Mouse (Mus musculus) urinary bladder, postnatal 4 days (tissue): ENCODE data around the gene Khk.
A peak's percentile ranks its signal among the peaks of the same experiment; 100 is the strongest.

ENCODE experiments used
- DNase-seq, 2 experiments: peaks; one replicate each; pipeline ENCODE4 v3.0.0; 2021 to 2022; ENCODE audit warnings: low spot score in 2 of 2

Khk gene

DNA sequence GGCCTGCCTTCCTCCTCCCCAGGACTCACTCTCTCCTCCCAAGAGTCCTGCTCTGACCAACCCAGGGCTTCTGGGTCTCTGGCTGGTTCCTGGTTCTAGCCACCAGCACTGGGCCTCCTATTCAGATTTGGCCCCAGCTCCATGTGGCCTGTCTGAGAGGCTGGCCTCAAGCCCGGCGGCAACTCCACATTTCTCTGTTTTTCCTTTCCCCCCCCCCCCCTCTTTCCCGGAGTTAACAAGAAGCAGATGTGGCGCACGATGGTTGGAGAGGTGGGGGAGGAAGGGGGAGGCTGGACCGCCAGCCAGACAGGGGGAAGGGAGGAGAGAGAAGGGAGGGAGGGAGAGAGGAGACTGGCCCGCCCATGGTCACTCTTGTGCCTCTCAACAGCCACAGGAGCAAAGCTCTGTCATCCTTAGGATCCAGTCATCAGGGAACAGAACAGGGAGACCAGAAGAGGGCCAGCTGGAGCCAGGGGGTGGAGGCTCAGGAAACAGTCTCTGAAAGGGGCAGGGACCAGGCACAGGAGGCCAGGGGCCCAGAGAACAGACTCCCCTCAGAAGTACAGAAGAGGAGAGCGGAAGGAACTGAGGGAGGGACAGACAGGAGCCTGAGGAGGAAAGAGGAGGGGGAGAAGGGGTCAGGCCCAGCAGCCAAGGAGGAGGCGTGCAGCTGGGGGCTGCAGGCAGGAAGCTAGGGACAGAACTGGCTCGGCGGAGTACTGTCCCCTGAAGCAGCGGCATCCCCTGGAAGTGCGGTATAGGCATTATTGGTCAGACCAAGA is 8.0 kb upstream of the Khk start, which contains the start of gene Emilin1:
Emilin1 (plus strand) TSS at position 343 of the 782 bp plus-strand sequence.
- peak; percentile 74 to 77 for DNase-seq

DNA sequence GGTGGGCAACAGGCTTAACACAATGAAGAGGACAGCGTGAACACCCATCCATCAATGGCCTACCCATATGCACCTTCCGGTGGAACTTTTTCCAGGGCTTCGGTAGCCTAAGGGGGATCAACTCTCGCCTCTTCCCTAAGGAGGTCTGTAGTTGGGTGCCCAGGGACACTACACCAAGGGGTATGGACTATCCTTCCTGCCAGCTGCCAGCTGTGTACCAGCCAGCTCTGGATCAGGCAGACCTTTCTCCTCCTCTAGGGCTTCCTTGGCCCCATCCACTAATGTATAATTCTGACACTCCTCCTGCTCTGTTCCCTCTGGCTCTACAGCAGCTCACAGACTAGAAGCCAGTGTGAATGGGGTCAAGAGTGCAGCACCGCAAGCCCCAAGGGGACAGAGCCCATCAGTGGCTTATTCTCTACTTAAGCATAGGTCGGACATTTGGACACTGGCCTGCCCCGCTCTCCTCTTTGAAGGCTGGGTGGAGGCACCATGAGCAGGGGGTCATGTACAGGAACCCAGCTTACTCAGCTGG is 7.1 kb upstream of the Khk start:
- no peak for DNase-seq

DNA sequence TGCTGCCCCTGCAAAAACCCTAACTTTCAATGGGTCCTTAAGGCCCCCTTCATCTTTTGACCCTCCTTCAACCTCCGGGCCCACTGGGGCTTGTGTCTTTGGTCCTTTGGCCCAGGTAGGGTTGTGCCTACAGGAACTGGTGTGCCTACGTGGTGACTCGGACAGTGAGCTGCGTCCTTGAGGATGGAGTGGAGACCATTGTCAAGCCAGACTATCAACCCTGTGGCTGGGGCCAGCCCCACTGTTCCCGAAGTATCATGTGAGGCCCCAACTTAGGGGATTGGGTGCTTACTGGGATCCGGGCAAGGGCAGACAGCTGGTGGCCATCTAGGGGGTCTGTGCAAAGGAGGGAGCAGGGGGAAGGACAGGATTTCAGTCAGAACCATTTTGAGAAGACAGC is 6.4 kb upstream of the Khk start:
- no peak for DNase-seq

DNA sequence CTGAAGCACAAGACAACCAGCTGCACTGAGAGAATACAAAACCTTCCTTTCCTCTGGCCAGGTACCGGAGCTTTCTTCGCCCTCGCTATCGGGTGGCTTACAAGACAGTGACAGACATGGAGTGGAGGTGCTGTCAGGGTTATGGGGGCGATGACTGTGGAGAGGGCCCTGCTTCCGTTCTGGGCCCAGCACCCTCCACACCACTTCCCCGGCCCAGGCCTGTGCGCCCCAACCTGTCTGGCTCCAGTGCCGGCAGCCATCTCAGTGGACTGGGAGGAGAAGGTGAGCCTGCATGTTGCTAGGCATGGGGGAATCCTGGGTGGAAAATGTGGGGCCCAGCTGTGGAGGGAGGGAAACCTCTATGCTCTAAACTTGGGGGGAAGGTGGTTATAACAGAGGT is 5.8 kb upstream of the Khk start:
- no peak for DNase-seq

DNA sequence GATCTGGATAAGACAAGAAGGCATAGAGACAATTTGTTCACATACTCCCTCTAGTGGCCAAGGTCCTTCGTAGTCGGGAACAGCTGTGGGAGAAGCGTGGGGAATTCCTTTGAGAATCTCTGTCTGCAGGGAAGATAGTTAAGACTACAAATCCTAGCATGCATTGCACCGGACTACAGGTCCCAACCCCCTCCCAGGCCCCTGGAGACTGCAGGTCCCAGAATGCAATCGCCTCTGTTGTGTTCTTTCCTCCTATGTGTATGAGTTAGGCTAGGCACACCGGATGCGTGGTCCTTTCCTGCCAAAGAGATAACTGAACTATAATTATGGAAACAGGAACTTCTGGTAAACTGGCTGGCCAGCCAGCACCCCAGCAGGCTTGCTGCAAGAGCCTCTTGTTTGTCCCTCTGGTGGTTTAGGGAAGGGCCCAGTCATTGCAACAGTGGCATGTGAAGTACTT is 5.2 kb upstream of the Khk start:
- peak; percentile 76 to 85 for DNase-seq

DNA sequence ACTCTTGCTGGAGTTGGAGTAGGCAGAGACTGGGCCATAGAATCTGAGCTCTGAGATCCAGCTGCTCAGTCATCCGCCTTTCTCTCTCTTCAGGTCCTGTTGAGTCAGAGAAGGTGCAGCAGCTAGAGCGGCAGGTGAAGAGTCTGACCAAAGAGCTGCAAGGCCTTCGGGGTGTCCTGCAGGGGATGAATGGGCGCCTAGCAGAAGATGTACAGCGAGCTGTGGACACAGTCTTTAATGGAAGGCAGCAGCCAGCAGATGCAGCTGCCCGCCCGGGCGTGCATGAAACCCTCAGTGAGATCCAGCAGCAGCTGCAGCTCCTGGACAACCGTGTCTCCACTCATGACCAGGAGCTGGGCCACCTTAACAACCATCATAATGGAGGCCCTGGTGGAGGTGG is 4.4 kb upstream of the Khk start:
- DNase-seq = no peak

DNA sequence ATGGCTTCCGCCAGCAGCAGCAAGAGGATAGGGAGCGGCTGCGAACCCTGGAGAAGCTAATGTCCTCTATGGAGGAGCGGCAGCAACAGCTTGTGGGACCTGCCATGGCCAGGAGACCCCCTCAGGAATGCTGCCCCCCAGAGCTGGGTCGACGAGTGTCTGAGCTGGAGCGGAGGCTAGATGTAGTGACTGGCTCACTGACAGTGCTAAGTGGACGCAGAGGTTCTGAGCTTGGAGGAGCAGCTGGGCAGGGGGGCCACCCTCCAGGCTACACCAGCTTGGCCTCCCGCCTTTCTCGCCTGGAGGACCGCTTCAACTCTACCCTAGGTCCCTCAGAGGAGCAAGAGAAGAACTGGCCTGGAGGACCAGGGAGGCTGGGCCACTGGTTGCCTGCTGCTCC is 3.9 kb upstream of the Khk start:
- DNase-seq = no peak

DNA sequence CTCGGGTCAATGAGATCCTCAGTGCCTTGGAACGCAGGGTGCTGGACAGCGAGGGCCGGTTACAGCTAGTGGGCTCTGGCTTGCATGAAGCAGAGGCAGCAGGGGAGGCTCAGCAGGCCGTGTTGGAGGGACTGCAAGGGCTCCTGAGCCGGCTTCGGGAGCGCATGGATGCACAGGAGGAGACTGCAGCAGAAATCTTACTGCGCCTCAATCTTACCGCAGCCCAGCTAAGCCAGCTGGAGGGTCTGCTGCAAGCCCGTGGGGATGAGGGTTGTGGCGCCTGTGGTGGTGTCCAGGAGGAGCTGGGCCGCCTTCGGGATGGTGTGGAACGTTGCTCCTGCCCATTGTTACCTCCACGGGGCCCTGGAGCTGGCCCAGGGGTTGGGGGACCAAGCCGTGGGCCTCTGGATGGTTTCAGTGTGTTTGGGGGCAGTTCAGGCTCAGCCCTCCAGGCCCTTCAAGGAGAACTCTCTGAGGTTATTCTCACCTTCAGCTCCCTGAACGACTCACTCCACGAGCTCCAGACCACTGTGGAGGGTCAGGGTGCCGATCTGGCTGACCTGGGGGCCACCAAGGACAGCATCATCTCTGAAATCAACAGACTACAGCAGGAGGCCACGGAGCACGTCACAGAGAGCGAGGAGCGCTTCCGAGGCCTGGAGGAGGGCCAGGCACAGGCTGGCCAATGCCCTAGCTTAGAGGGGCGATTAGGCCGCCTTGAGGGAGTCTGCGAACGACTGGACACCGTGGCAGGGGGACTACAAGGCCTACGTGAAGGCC is 3.1 kb upstream of the Khk start:
- no peak for DNase-seq

DNA sequence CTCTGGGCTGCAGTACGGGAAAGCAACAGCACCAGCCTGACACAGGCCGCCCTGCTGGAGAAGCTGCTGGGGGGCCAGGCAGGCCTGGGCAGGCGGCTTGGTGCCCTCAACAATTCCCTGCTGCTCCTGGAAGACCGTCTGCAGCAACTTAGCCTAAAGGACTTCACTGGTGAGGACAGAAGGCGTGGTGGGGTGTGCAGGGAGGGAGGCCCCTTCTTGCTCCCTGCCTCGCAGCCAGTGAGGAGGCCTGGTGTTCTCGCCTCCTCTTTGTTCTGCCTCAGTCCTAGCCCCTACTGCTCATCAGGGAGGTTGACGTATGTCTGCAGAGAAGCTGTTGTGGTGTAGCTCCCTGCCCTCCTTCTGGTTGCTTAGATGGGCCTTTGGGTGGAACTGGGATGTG is 2.5 kb upstream of the Khk start:
- no peak for DNase-seq

DNA sequence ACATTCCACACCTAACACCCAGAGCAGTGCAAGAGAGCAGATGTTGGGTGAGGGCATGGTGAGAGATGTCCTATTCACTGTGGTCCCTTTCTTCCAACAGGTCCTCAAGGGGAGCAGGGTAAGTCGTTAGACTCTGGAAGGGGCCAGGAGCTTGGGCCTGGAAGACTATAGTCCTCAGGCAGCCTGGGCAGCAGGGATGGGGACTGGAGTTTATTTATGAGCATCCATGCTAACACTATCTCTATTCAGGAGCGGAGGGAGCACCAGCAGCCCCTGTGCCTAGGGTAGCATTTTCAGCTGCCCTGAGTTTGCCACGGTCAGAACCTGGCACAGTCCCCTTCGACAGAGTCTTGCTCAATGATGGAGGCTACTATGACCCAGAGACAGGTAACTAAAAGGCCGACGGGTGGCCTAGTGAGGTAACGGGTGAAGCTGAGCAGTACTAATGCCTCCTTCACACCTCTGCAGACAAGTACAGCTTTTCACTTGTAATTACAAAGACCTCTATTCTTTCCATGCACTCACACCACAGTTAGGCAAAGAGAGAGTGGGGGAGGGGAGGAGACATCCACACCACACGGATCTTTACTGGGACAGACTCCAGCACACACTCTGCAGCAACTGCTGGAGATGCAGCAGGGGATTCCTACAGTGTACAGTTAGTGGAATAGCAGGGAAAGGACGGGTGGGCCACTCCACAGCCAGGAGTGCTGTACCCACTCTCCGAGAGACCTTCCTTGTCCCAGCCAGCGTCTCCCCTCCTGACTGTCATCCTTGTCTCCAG is 1.2 kb upstream of the Khk start:
- no peak for DNase-seq

DNA sequence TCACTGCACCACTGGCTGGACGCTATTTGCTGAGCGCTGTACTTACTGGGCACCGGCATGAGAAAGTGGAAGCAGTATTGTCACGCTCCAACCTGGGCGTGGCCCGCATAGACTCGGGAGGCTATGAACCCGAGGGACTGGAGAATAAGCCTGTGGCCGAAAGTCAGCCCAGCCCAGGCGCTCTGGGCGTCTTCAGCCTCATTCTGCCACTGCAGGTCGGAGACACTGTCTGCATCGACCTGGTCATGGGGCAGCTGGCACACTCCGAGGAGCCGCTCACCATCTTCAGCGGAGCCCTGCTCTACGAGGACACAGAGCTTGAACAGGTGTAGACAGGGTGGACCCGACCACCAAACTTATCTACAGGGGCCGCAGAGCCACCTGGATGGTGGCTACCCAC is 610 bp upstream of the Khk start:
- DNase-seq = no peak

DNA sequence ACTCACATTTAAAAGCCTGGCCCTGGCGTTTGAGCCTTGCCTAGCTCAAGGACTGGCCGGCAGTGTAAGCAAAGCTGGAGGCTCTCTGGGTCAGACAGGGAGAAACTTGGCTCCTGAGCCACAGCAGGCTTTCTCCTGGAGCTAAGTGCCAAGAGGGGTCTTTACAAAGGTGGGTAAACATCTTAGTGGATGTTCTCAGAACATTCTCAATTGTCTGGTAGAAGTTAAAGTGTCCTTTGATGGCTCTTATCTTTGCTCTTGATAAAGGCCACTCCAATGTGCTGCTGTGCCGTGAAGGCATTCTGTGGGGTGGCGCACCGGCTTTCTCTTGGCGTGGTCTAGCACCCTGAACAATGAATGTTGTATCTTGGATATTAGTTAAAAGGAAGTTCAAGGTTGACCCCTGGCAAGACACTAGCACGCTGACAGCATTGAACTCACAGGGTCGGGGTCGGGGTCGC is 1.4 kb downstream of the Khk start:
- DNase-seq = no peak

DNA sequence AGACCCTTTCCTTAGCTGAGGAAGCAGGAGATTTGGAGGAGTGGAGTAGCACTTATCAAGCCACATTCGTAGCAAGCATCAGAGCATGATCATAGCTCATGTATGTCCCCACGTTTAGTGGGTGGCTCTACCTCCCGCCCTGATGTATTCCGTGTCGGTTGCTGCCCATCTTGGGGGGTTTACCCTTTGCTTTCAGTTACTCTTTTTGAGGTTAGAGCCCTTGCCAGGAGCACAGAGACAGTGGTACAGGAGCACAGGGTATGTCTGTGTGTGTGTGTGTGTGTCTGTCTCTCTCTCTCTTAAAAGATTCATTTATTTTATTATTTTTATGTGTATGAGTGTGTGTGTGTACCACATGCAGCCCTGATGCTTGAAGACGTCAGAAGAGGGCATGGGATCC is 1.9 kb downstream of the Khk start:
- no peak for DNase-seq

DNA sequence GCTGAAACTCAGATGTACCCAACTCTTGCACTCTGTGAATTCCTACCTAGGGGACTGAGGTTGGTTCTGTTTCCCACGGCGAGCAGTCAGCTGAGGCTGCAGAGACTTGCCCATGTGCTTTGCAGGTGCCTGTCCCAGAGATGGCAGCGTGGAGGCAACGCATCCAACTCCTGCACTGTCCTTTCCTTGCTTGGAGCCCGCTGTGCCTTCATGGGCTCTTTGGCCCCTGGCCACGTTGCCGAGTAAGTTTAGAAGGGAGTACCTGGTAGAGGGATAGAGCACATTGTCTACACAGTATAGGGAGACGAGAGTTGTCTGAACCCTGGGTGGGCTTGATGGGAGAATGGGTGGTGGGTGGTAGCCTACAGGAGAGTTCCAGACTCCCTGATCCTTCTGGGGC is 3.4 kb downstream of the Khk start:
- no peak for DNase-seq

DNA sequence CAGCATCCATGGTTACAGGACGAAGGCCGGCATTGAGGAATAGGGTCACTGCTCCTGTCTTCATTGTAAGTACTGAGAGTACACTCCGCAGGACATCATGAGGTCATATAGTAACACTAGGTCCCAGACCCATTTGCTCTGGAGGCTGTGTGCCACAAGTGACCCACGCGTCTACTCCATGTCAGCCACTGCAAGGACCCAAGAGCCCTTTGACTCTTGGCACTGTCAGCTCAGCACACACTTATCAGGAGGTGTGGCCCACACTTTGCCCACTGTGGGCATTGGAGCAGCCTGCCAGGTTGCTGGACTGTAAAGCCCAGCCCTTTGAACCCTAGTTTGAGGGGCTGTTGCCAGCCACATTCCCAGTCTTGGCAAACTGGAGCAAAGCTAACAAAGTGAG is 4.0 kb downstream of the Khk start:
- no peak for DNase-seq

DNA sequence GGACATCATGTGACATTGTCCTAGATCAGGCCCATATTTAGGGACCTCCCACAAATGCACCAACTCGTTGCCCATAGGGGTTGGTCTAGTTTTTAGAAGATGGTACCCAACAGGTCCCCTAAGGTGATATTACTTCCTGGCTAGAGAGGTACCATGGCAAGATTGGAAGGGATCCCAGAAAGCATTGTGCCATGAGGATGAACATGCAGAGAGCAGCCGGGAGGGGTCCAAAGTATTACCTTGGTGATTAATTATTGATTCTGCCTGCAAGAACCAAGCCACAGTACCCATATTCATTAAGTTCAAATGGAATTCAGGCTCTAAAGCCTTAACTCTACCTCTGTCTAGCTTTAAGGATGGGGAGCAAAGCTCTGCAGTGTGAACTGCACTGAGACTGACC is 4.8 kb downstream of the Khk start:
- DNase-seq = no peak

DNA sequence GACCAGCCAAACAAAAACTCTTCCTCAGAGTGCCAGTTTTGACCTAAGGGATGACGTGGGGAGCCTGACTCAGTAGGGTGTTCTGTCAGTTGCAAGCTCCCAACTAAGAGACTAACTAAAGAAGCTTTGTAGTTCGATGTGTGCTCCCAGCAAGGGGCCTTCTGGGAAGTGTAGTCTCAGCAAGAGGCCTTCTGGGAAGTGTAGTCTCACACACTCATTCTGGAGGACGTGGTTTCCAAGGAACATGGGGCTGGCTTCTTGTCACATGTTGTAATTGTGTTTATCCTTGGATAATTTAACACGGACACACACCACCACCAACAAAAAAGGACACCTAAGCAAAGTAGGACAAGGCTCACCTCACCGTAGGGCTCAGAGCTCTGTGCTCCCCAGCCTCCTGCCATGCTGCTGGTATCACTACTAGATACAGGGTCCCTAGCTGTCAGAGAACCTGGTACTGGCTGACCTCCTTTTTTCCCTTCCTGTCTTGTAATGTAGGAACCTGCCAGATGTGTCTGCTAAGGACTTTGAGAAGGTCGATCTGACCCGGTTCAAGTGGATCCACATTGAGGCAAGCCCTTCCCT is 6.8 kb downstream of the Khk start:
- no peak for DNase-seq

DNA sequence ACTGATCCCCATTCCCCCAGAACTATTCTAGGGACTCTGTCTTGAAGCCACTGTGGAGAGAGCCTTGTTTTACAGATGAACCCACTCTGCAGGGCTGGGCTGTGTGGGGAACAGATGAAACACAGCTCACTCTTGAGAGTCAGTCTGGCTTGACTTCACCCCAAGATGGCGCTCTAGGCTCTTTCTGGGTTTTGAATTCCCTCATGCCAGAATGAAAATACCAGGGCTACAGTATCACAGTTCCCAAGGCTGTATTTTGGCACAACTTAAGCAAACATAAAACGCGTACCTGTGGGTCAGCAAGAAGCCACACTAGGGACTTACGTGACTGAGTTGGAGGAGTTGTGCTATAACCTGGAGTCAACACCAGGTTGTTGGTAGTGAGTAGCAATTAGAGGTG is 8.9 kb downstream of the Khk start:
- DNase-seq = peak in 1 of 2 experiments; percentile 77

DNA sequence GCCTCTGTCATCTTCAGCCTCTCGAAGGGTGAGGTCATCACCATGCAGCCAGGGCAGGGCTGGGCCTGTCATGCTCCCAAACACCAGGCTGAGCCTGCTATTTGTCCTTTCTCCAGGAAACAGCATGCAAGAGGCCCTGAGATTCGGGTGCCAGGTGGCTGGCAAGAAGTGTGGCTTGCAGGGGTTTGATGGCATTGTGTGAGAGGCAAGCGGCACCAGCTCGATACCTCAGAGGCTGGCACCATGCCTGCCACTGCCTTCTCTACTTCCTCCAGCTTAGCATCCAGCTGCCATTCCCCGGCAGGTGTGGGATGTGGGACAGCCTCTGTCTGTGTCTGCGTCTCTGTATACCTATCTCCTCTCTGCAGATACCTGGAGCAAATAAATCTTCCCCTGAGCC is 9.6 kb downstream of the Khk start:
- no peak for DNase-seq

DNA sequence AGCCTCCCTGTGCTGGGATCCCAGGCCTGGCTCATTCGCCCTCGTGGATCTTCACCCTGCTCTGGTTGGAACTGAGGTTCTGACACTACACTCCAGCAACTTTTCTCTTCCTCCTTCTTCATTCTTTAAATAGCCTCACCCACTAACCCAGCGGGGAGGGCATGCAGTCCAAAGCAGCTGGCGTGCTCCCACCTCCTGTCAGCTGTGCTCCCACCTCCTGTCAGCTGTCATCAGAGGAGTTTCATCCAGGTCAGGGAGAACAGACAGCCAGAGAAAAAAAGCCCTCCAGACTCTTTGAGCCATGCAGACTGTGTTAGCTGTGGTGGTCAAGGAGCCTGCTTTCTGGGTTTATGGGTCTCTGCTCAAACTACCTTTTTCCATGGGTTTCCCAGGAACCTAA is 10.1 kb downstream of the Khk start:
- no peak for DNase-seq

DNA sequence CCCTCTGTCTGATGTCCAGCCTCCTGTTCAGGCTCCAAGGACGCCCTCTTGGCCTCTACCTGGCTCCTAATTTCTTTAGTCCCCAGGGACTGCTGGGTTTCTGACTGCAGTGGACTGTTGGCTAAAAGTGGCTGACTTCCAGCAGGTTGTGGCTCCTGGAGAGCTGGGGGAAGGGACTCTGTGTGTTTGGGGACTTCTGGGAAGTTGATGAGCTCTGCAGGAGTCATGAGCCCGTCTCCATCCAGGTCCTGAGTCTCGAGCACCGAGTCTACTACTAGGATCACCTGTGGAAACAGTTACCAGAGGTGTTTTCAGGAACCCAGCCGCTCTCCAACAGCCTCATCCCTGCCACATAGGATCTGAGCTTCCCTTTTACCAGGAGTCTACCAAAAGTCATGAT is 12.5 kb downstream of the Khk start:
- DNase-seq = no peak
